Mouse (Mus musculus) heart, adult 18-20 months (tissue): ENCODE measurements around the gene Olfr629. TPM values are rescaled to one million over a fixed set of nuclear protein-coding genes. Genes with fewer than 3 reads are reported as not detected.
"Not testable (repeated sequence)": the region's sequence is repeated elsewhere in the genome, so short reads cannot be mapped to it uniquely, and the experiment has no call there.

Experiments used
- DNase-seq, 2 experiments: peaks; one replicate each; pipeline ENCODE4 v3.0.0; 2021 to 2022; ENCODE audit warnings: mixed read lengths in 1 of 2
- long read RNA-seq, 2 experiments: library from polyadenylated mRNA; stranded (forward); transcript quantifications; one replicate each; pipeline ENCODE4 v2.0.0; 2021
- total RNA-seq, 2 experiments: library from RNA; stranded (reverse); gene quantifications; 2 replicates each; pipeline ENCODE4 v1.2.3; 2021

The Olfr629 gene
- total RNA-seq, result not detected
- long read RNA-seq, experiment 1, result 0 reads
- long read RNA-seq, experiment 2, result 0 reads

DNA sequence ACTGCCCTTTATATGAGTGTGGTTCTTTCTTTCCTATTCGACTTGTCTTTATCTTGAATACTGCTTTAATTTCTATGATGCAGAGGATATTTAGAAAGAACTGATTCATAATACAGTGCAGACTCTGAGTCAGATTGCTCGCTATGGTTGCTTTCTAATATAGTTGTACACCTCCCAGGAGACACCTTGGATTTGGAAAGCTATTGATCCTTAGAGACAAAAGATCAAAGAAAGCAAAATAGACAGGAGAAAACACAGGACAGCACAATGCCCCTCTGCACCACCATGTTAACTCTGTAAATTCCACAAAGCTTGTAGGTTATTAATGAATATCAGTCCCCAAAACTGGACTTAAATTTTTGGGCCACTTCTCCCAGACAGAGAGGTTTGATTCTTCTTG, at the start of gene Olfr629:
Gene Olfr629, minus strand, starts transcription at position 101 of the 400 bp plus-strand sequence.
- no peak for DNase-seq

DNA sequence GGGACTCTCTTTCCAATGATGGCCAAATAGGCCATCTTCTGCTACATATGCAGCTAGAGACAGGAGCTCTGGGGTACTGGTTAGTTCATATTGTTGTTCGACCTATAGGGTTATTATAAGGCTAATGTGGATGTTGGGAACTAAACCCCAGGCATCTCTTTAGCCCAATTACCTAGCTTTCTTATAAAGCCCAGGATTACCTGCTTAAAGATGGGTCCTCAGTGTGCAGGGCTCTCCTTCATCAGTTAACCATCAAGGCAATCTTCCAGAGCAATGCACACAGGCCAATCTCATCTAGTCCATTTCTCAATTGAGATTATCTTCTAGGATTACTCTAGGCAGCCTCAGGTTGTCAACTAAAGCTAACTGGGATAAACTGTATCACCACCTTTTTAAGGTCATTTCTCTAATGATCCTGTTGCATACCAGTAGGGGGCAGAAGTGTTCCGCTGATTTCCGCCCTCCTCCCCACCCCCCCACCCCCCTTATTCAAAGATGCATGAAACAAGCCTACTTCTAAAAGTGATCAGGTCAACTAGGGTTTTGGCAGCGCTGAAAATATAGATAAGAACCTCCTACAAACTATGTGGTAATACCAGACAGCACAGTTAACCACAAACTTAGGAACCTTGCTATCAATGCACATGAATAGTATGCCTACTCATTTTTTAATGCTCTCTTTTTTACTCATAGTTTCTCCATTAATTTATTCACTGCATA, 48.1 kb upstream of the Olfr629 start:
- peak in 1 of 2 experiments; percentile 4 for DNase-seq

DNA sequence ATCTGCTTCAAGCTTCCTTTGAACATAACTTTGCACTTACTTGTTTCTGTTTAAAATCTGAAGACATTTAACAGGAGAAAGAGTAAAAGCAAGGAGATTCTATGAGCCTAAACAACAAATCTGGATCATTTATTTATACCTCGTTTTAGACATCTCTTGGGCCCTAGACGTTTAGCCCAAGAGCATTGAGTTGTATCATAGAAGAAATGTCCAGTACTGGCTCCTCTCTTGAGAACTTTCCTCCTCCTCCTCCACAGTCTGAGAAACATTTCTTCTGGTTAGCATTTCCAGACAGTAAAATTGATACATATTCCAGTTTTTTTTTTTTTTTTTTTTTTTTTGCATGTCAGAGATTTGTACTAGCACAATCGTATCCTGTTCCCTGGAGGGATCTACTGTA, 47.0 kb upstream of the Olfr629 start, which contains the start of gene Olfr67:
Gene Olfr67, minus strand, starts transcription at position 101 of the 400 bp plus-strand sequence.
- no peak for DNase-seq

DNA sequence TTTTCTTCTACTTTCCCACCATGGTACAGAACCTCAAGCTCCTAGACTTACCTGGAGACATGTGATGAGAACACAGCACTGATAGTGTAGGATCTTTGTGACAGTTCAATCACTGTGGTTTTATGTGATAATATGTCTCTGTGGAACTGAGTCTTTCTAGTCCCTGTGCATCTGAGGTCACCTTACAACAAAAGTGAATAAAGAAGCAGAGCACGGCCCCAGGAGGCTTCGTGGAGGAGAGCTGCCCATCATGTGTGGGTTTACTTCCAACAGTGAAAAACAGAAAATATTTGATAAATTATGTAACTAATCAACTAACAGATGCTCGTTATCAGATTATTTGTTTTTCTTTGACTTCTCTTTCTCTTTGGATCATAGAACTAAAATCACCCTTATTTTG, 34.9 kb upstream of the Olfr629 start, which contains the start of gene Olfr68:
Gene Olfr68, minus strand, starts transcription at position 101 of the 400 bp plus-strand sequence.
- no peak for DNase-seq

DNA sequence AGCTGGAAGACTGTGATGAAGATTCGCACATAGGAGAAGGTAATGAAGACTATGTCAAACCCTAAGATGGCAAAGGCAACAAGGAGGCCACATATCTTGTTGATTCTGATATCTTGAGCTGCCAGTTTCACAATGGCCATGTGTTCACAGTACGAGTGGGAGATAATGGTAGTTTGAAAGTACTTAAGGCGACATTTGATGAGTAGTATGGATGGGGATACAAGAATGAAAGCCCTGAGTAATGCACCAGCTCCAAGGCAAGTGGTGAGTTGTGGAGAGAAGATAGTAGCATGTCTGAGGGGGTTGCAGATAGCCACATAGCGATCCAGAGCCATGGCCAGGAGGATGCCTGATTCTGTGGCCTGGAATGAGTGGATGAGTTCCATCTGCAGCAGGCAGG, 32.9 kb upstream of the Olfr629 start:
- DNase-seq, result not testable (repeated sequence)

DNA sequence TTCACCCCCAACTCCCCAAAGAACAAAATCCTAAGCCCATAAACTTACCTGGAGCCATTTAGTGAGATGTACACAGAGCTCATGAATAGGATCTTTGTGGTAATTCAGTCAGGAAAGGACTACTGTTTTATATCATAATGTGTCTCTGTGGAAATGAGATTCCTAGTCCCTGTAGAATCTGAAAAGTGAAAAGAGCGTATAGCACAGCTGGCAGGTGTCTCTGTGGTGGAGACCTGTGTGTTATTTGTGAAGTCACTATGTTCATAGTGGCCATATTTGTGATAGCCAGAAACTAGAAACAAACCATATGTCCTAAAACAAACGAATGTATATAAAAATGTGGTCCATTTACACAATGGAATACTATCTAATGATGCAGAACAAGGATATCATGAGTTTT, 26.8 kb upstream of the Olfr629 start, which contains the start of gene Olfr69:
Gene Olfr69, minus strand, starts transcription at position 101 of the 400 bp plus-strand sequence.
- DNase-seq, result no peak

DNA sequence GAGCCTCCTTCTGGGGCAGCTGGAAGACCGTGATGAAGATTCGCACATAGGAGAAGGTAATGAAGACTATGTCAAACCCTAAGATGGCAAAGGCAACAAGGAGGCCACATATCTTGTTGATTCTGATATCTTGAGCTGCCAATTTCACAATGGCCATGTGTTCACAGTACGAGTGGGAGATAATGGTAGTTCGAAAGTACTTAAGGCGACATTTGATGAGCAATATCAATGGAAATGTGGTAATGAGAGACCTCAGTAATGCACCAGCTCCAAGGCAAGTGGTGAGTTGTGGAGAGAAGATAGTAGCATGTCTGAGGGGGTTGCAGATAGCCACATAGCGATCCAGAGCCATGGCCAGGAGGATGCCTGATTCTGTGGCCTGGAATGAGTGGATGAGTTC, 22.9 kb upstream of the Olfr629 start:
- not testable (repeated sequence) for DNase-seq

DNA sequence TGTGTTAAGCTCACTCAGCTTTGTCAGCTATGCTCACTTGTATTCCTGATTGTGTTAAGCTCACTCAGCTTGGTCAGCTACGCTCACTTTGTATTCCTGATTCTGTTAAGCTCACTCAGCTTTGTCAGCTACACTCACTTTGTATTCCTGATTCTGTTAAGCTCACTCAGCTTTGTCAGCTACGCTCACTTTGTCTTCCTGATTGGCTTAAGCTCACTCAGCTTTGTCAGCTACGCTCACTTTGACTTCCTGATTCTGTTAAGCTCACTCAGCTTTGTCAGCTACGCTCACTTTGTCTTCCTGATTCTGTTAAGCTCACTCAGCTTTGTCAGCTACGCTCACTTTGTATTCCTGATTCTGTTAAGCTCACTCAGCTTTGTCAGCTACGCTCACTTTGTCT, 17.5 kb upstream of the Olfr629 start:
- DNase-seq, result not testable (repeated sequence)

DNA sequence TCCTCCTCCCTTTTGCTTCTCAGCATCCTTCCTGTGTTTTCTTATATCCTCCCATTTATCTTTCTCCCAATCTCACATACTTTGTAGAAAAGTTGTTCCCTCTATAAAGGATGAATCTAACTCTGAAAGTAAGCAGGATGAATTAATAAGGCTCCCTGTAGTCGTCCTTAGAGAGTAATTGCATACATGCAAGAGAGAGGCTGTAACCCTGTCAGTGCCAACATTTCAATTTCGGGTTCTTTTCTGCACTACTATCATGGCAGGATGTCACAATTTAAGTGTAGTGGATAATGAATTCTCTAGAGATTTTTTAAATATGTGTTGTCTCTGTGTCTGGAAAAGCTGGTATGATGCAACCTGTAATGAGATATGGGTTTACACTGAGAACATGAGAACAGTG, 12.5 kb upstream of the Olfr629 start, which contains the start of gene Olfr630:
Gene Olfr630, minus strand, starts transcription at position 101 of the 400 bp plus-strand sequence.
- DNase-seq, result no peak

DNA sequence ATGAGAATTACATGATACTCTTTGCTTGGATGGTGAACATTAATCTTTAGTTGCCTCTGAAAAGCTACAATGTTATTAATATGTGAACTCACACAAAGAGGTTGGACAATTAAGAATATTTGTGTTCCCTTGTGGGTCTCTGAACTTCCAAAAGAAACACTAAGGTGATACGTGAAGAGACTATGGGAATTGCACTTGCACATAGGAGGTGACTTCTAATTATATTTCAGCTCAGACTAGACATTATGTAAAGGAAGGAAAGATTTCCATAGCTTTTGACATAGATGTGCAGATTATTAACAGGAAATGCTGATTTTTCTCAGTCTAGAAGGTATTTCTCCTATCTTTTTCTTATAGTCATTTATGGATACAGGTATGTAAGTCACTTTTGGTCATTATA, 14.7 kb downstream of the Olfr629 start, which contains the start of gene Olfr628:
Gene Olfr628, plus strand, starts transcription at position 301 of the 400 bp plus-strand sequence.
- DNase-seq, result no peak

DNA sequence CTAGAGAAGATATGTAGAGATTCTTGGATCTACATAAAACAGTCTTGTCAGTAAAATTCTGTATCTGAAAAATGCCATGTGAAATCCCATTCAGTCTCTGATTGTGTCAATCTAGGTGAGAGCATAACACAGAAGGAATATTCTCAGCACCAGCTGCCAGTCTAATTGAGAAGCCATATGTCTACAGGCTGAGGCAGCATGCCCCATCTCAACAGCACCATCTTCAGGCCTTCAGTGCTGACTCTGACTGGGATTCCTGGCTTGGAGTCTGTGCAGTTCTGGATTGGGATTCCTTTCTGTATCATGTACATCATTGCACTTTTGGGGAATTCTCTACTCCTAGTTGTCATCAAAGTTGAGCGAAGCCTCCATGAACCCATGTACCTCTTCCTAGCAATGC, 28.3 kb downstream of the Olfr629 start:
- DNase-seq, result not testable (repeated sequence)

DNA sequence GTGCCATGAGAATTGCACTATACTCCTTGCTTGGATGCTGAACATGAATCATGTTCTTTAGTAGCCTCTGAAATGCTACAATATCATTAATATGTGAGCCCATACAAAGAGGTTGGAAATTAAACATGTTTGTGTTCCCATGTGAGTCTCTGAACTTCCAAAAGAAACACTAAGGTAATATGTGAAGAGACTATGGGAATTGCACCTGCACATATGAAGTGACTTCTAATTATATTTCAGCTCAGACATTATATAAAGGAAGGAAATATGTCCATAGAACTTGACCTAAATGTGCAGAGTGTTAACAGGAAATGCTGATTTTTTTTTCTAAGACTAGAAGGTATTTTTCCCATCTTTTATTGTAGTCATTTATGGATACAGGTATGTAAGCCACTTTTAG, 30.4 kb downstream of the Olfr629 start, which contains the start of gene Olfr243:
Gene Olfr243, plus strand, starts transcription at position 301 of the 400 bp plus-strand sequence.
- DNase-seq, result no peak

DNA sequence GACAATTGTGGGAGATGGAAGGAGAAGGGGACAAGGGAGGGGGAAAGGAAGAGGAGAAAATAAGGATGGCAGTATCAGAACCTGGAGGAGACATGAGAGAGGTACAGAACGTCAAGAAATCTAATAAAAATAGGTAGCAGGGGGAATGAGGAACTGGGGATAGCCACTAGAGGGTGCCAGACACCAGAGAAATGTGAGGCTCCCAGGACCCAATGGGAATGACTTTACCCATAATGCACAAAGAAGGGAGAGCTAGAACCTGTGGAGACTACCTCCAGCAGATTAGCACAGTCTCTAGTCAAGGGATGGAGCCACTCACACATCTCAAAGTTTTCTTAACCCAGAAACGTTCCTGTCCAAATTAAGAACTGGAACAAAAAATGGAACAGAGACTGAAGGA, 32.7 kb downstream of the Olfr629 start:
- peak in 1 of 2 experiments; percentile 7 for DNase-seq

DNA sequence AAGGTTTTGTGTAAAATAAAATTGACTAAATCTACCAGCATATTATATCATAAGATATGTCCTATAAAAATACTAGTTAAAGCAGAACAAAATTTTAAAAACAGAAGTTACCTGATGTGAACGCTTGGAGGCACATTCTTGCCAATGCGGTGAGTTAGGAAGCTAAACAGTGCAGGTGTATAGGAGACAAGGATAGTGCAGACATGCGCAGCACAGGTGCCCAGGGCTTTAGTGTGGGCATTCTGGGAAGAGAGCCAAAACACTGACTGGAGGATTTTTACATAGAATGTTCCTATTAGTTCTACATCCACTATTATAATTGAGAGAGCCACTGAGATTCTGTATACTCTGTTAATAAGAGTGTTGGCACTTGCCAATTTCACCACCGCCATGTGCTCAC, 45.3 kb downstream of the Olfr629 start:
- DNase-seq, result no peak

Other genes starting within 250 kb of the Olfr629 start
- not detected for gene Olfr609, start 246.9 kb downstream of the Olfr629 start, total RNA-seq
- gene Olfr610, start 232.8 kb downstream of the Olfr629 start, total RNA-seq, result not detected
- gene Olfr611, start 224.1 kb downstream of the Olfr629 start, total RNA-seq, result not detected
- not detected for gene Olfr612, start 202.2 kb downstream of the Olfr629 start, total RNA-seq
- not detected for gene Olfr613, start 196.9 kb downstream of the Olfr629 start, total RNA-seq
- not detected for gene Olfr615, start 188.9 kb downstream of the Olfr629 start, total RNA-seq
- gene Olfr616, start 175.8 kb downstream of the Olfr629 start, total RNA-seq, result not detected
- gene Olfr617, start 171.9 kb downstream of the Olfr629 start, total RNA-seq, result not detected
- not detected for gene Olfr618, start 154.8 kb downstream of the Olfr629 start, total RNA-seq
- gene Olfr619, start 144.4 kb downstream of the Olfr629 start, total RNA-seq, result not detected
- not detected for gene Olfr620, start 132.4 kb downstream of the Olfr629 start, total RNA-seq
- gene Olfr622, start 102.2 kb downstream of the Olfr629 start, total RNA-seq, result not detected
- not detected for gene Olfr623, start 81.2 kb downstream of the Olfr629 start, total RNA-seq
- gene Olfr624, start 73.8 kb downstream of the Olfr629 start, total RNA-seq, result not detected
- gene Olfr625-ps1, start 62.2 kb downstream of the Olfr629 start, total RNA-seq, result not detected
- gene Olfr243, start 30.3 kb downstream of the Olfr629 start, total RNA-seq, result not detected
- not detected for gene Olfr628, start 14.6 kb downstream of the Olfr629 start, total RNA-seq
- gene Olfr630, start 12.4 kb upstream of the Olfr629 start, total RNA-seq, result not detected
- gene Olfr69, start 26.7 kb upstream of the Olfr629 start, total RNA-seq, result not detected
- not detected for gene Olfr68, start 34.8 kb upstream of the Olfr629 start, total RNA-seq
- not detected for gene Olfr67, start 46.9 kb upstream of the Olfr629 start, total RNA-seq
- gene Hbb-bt, start 69.1 kb upstream of the Olfr629 start, total RNA-seq, result 1,000 to 10,000 TPM; 1,004 to 1,120 TPM
- over 10,000 TPM; 10,167 to 10,648 TPM for gene Hbb-bs, start 83.2 kb upstream of the Olfr629 start, total RNA-seq
- not detected for gene Hbb-bh2, start 95.6 kb upstream of the Olfr629 start, total RNA-seq
- gene Hbb-bh1, start 98.2 kb upstream of the Olfr629 start, total RNA-seq, result not detected
- gene Hbb-y, start 108.3 kb upstream of the Olfr629 start, total RNA-seq, result not detected
- not detected for gene Olfr66, start 141.3 kb upstream of the Olfr629 start, total RNA-seq
- not detected for gene Olfr64, start 149.5 kb upstream of the Olfr629 start, total RNA-seq
- gene Olfr65, start 158.5 kb upstream of the Olfr629 start, total RNA-seq, result not detected
- not detected for gene Olfr631, start 183.9 kb upstream of the Olfr629 start, total RNA-seq
- gene Olfr632, start 189.4 kb upstream of the Olfr629 start, total RNA-seq, result not detected
- not detected for gene Olfr633, start 199.5 kb upstream of the Olfr629 start, total RNA-seq
- not detected for gene Olfr635, start 226.2 kb upstream of the Olfr629 start, total RNA-seq